Mouse (Mus musculus) CH12.LX (cell line): Measurements from ENCODE around the gene Cdk8. TPM values are rescaled to one million over a fixed set of nuclear protein-coding genes. Genes with fewer than 3 reads are reported as not detected.

Experiments
- DNase-seq: peaks from one replicate; pipeline ENCODE4 v3.0.0-alpha.2; 2013; ENCODE audit errors: extremely low read depth
- H3K27ac ChIP-seq: 2 replicates; pipeline ENCODE4 v1.5.1; 2012; ENCODE audit warnings: low read depth, mild to moderate bottlenecking, control low read depth, moderate library complexity; ENCODE audit not compliant: insufficient read depth
- H3K27me3 ChIP-seq: replicated peaks from 2 replicates; pipeline ENCODE3; 2012; ENCODE audit warnings: inconsistent platforms
- H3K36me3 ChIP-seq, 2 experiments: replicated peaks in 1 of 2; 2 replicates each; pipeline versions ENCODE3 to v1.6.1; 2012; ENCODE audit warnings: inconsistent platforms in 1 of 2, low read length in 1 of 2, mild to moderate bottlenecking in 1 of 2, mixed read lengths in 1 of 2, moderate library complexity in 1 of 2; ENCODE audit not compliant: control insufficient read depth in 1 of 2, insufficient read depth in 1 of 2
- H3K4me1 ChIP-seq, 2 experiments: 2 replicates each; pipeline ENCODE4 v1.6.1; 2012; ENCODE audit warnings: inconsistent platforms in 1 of 2, moderate library complexity in 1 of 2; ENCODE audit not compliant: insufficient read depth in 2 of 2, control insufficient read depth in 1 of 2
- H3K4me2 ChIP-seq: 2 replicates; pipeline ENCODE4 v1.6.1; 2012; ENCODE audit warnings: low read depth, mild to moderate bottlenecking, control low read depth; ENCODE audit not compliant: poor library complexity, insufficient read depth, severe bottlenecking
- H3K4me3 ChIP-seq, 3 experiments: fragments of 150-350 bp in 1 of 3; sonication (generic) in 1 of 3; replicated peaks in 1 of 3; 2 replicates each; pipeline versions ENCODE3 to v1.5.1; 2011 to 2012; ENCODE audit warnings: low read depth in 2 of 3, low read length in 2 of 3, mild to moderate bottlenecking in 2 of 3, moderate library complexity in 2 of 3, control low read depth in 1 of 3, improper control_type of control experiment in 1 of 3, inconsistent platforms in 1 of 3, mixed read lengths in 1 of 3; ENCODE audit not compliant: poor library complexity in 1 of 3
- H3K79me2 ChIP-seq: replicated peaks from 2 replicates; pipeline ENCODE4 v1.6.1; 2012; ENCODE audit warnings: mild to moderate bottlenecking, moderate library complexity; ENCODE audit not compliant: control insufficient read depth, poor library complexity, insufficient read depth, severe bottlenecking; ENCODE audit errors: extremely low read depth
- H3K9ac ChIP-seq: 2 replicates; pipeline ENCODE4 v1.6.1; 2012; ENCODE audit warnings: low read depth, mild to moderate bottlenecking, control low read depth, moderate library complexity; ENCODE audit not compliant: insufficient read depth
- H3K9me3 ChIP-seq: replicated peaks from 2 replicates; pipeline ENCODE3; 2012; ENCODE audit warnings: low read length, inconsistent platforms, mixed read lengths
- BHLHE40 ChIP-seq: IDR thresholded peaks from 2 replicates; pipeline ENCODE4 v1.6.1; 2011; ENCODE audit warnings: mild to moderate bottlenecking, low read depth, low read length, improper control_type of control experiment
- CHD1 ChIP-seq: IDR thresholded peaks from 2 replicates; pipeline ENCODE4 v1.6.1; 2012; ENCODE audit warnings: low read depth, low read length, improper control_type of control experiment, inconsistent platforms
- CTCF ChIP-seq, 2 experiments: IDR thresholded peaks in 1 of 2; conservative IDR thresholded peaks in 1 of 2; 2 replicates each; pipeline ENCODE4 v1.5.1; 2011 to 2012; ENCODE audit warnings: low read depth in 2 of 2, low read length in 2 of 2, improper control_type of control experiment in 1 of 2, inconsistent platforms in 1 of 2, mild to moderate bottlenecking in 1 of 2, moderate library complexity in 1 of 2
- E2F4 ChIP-seq: IDR thresholded peaks from 2 replicates; pipeline ENCODE4 v1.6.1; 2011; ENCODE audit warnings: low read depth, low read length, improper control_type of control experiment; ENCODE audit not compliant: insufficient replicate concordance
- EP300 ChIP-seq: IDR thresholded peaks from 2 replicates; pipeline ENCODE4 v1.6.1; 2011; ENCODE audit warnings: low read length, improper control_type of control experiment
- ETS1 ChIP-seq: conservative IDR thresholded peaks from 2 replicates; pipeline ENCODE4 v1.6.1; 2012; ENCODE audit warnings: low read depth, mild to moderate bottlenecking, inconsistent platforms, low read length, improper control_type of control experiment, moderate library complexity
- HCFC1 ChIP-seq: IDR thresholded peaks from 2 replicates; pipeline ENCODE4 v1.6.1; 2012; ENCODE audit warnings: low read depth, mild to moderate bottlenecking, inconsistent platforms, low read length, improper control_type of control experiment
- IRF4 ChIP-seq: IDR thresholded peaks from 2 replicates; pipeline ENCODE4 v1.6.1; 2014; ENCODE audit warnings: low read depth, mild to moderate bottlenecking, inconsistent platforms, low read length, improper control_type of control experiment
- JUN ChIP-seq: IDR thresholded peaks from 2 replicates; pipeline ENCODE4 v1.6.1; 2011; ENCODE audit warnings: low read depth, mild to moderate bottlenecking, low read length, improper control_type of control experiment, moderate library complexity; ENCODE audit not compliant: insufficient read depth
- MAFK ChIP-seq: IDR thresholded peaks from 2 replicates; pipeline ENCODE4 v1.6.1; 2011; ENCODE audit warnings: low read length, improper control_type of control experiment; ENCODE audit not compliant: insufficient replicate concordance
- MAZ ChIP-seq: IDR thresholded peaks from 2 replicates; pipeline ENCODE4 v1.6.1; 2012; ENCODE audit warnings: low read depth, mild to moderate bottlenecking, inconsistent platforms, low read length, improper control_type of control experiment, moderate library complexity
- MYC ChIP-seq: IDR thresholded peaks from 2 replicates; pipeline ENCODE4 v1.6.1; 2011; ENCODE audit warnings: low read depth, mild to moderate bottlenecking, improper control_type of control experiment, low read length
- RAD21 ChIP-seq: IDR thresholded peaks from 2 replicates; pipeline ENCODE4 v1.6.1; 2011; ENCODE audit warnings: low read depth, mild to moderate bottlenecking, low read length, improper control_type of control experiment, moderate library complexity
- SMC3 ChIP-seq: IDR thresholded peaks from 2 replicates; pipeline ENCODE4 v1.6.1; 2011; ENCODE audit warnings: low read depth, low read length, improper control_type of control experiment
- UBTF ChIP-seq: IDR thresholded peaks from 2 replicates; pipeline ENCODE4 v1.6.1; 2012; ENCODE audit warnings: low read depth, mild to moderate bottlenecking, inconsistent platforms, low read length, improper control_type of control experiment, moderate library complexity
- ZC3H11A ChIP-seq: IDR thresholded peaks from 2 replicates; pipeline ENCODE4 v1.6.1; 2012; ENCODE audit warnings: low read depth, mild to moderate bottlenecking, inconsistent platforms, low read length, improper control_type of control experiment
- ZKSCAN1 ChIP-seq: IDR thresholded peaks from 2 replicates; pipeline ENCODE4 v1.6.1; 2012; ENCODE audit warnings: low read depth, inconsistent platforms, low read length, improper control_type of control experiment, borderline replicate concordance
- ZMIZ1 ChIP-seq: IDR thresholded peaks from 2 replicates; pipeline ENCODE4 v1.6.1; 2012; ENCODE audit warnings: low read depth, mild to moderate bottlenecking, inconsistent platforms, low read length, improper control_type of control experiment
- ZNF384 ChIP-seq: IDR thresholded peaks from 2 replicates; pipeline ENCODE4 v1.6.1; 2012; ENCODE audit warnings: low read depth, low read length, improper control_type of control experiment, inconsistent platforms
- dilution Hi-C: fragments of 300-500 bp; cut with MboI; formaldehyde crosslinking; loops from 2 replicates; pipeline ENCODE4 v1.14.3; 2020; ENCODE audit warnings: low sequenced_read_pairs; ENCODE audit not compliant: extremely low pct_unique_long_range_greater_than_20kb, extremely low pct_ligation_motif_present
- in situ Hi-C: fragments of 300-500 bp; cut with MboI; formaldehyde crosslinking; loops from 3 replicates; pipeline ENCODE4 v1.14.3; 2019; ENCODE audit warnings: low sequenced_read_pairs, low pct_ligation_motif_present, low pct_unique_long_range_greater_than_20kb, mixed read lengths
- polyA plus RNA-seq: library from polyadenylated mRNA; unstranded; fragments of >175 nt; gene quantifications from 2 replicates; pipeline ENCODE4 v1.2.1, GENCODE M21; 2012; ENCODE audit warnings: low read depth; ENCODE audit not compliant: insufficient read length
- total RNA-seq, 2 experiments: library from RNA; depleted of rRNA; stranded (reverse); fragments of 300-350 nt in 1 of 2; fragments of >200 nt in 1 of 2; gene quantifications; 2 replicates each; pipeline ENCODE4 v1.2.3; 2012 to 2014

Gene Cdk8
- total and polyA plus RNA-seq, 3 experiments: 52.6 to 99.1 (median 69.9) TPM

- Histone ChIP-seq H3K27ac (no peak overlapping the region), H3K9me3 (no peaks in the 10 kb centered on the region), H3K36me3 (peaks cover 33 to 80% of the 10 kb centered on the region in 2 experiments), H3K4me3 (no peak overlapping the region), H3K79me2 (no peaks in the 10 kb centered on the region), H3K4me2 (no peak overlapping the region), H3K27me3 (no peaks in the 10 kb centered on the region), H3K4me1 (peaks cover 0 to 5% of the 10 kb centered on the region in 2 experiments; a peak in 1 of 4 replicates), H3K9ac (no peak overlapping the region)
- TF ChIP-seq CTCF (conservative IDR thresholded peaks at IDR 0.05 in 1 of 2, IDR thresholded peaks at IDR 0.05 in 1 of 2; ENCODE audit: low read depth in 2 of 2, low read length in 2 of 2): no peak
- no peak for TF ChIP-seq HCFC1
- no peak for TF ChIP-seq IRF4
- TF ChIP-seq JUN: no peak
- TF ChIP-seq ZNF384: no peak
- no peak for TF ChIP-seq ZC3H11A
- no peak for DNase-seq
- dilution Hi-C loops (no loop called here), in situ Hi-C loops (no loop called here)
Observed at GRCm38 (mm10) chr5:146287416-146287815, 56.4 kb downstream of the Cdk8 start.

GRCm38 (mm10) chr5:146288048-146288501 is 57.0 kb downstream of the Cdk8 start:
- TF ChIP-seq E2F4: no peak
- no peak for TF ChIP-seq MYC
- TF ChIP-seq CTCF (conservative IDR thresholded peaks at IDR 0.05 in 1 of 2, IDR thresholded peaks at IDR 0.05 in 1 of 2; ENCODE audit: low read depth in 2 of 2, low read length in 2 of 2): no peak
- no peak for TF ChIP-seq EP300
- TF ChIP-seq UBTF: no peak
- TF ChIP-seq BHLHE40: no peak
- no peak for TF ChIP-seq ETS1
- TF ChIP-seq IRF4: no peak
- no peak for TF ChIP-seq ZKSCAN1
- no peak for TF ChIP-seq RAD21
- no peak for TF ChIP-seq SMC3
- no peak for TF ChIP-seq MAZ
- no peak for TF ChIP-seq CHD1
- TF ChIP-seq ZMIZ1: no peak
- TF ChIP-seq MAFK: no peak

More at GRCm38 (mm10) chr5:146288048-146288501, 57.0 kb downstream of the Cdk8 start:
- Histone ChIP-seq H3K4me1 (peaks cover 0 to 5% of the 10 kb centered on the region in 2 experiments; a peak in 1 of 4 replicates), H3K27me3 (no peaks in the 10 kb centered on the region), H3K27ac (no peak overlapping the region), H3K9me3 (no peaks in the 10 kb centered on the region), H3K4me2 (no peak overlapping the region), H3K4me3 (no peak overlapping the region), H3K36me3 (peaks cover 33 to 78% of the 10 kb centered on the region in 2 experiments), H3K79me2 (no peaks in the 10 kb centered on the region), H3K9ac (no peak overlapping the region)
- dilution Hi-C loops (no loop called here), in situ Hi-C loops (no loop called here)
- no peak for DNase-seq
